Mouse (Mus musculus) stomach, postnatal 0 days (tissue): Measurements from ENCODE around the gene Srp54c. TPM values are rescaled to one million over a fixed set of nuclear protein-coding genes. Genes with fewer than 3 reads are reported as not detected.
A peak's percentile ranks its signal among the peaks of the same experiment; 100 is the strongest.

Experiments used
- ATAC-seq: fragments of 200-750 bp; cut with Nextera tagmentation; 2 replicates; pipeline ENCODE4 v1.8.0; 2017; ENCODE audit not compliant: low FRiP score, low TSS enrichment
- DNase-seq: peaks from one replicate; pipeline ENCODE4 v3.0.0-alpha.2; 2016; ENCODE audit warnings: low spot score
- H3K27ac ChIP-seq: fragments of 300-500 bp; sonication (generic); replicated peaks from 2 replicates; pipeline ENCODE4 v1.5.1; 2014; ENCODE audit warnings: mild to moderate bottlenecking, control low read depth
- H3K27me3 ChIP-seq: fragments of 300-500 bp; sonication (generic); 2 replicates; pipeline ENCODE4 v1.6.1; 2014; ENCODE audit warnings: low read length; ENCODE audit not compliant: control insufficient read depth, insufficient read depth
- H3K36me3 ChIP-seq: fragments of 300-500 bp; sonication (generic); 2 replicates; pipeline ENCODE4 v1.6.1; 2014; ENCODE audit warnings: low read length, mixed read lengths; ENCODE audit not compliant: control insufficient read depth, insufficient read depth
- H3K4me1 ChIP-seq: fragments of 300-500 bp; sonication (generic); replicated peaks from 2 replicates; pipeline ENCODE4 v1.6.1; 2014; ENCODE audit warnings: antibody characterized with exemption; ENCODE audit not compliant: control insufficient read depth, insufficient read depth
- H3K4me2 ChIP-seq: fragments of 300-500 bp; sonication (generic); replicated peaks from 2 replicates; pipeline ENCODE4 v1.6.1; 2014; ENCODE audit warnings: low read depth, mild to moderate bottlenecking, control low read depth, moderate library complexity
- H3K4me3 ChIP-seq: fragments of 300-500 bp; sonication (generic); 2 replicates; pipeline ENCODE4 v1.5.1; 2014; ENCODE audit warnings: low read depth, low read length, control low read depth
- H3K9ac ChIP-seq: fragments of 300-500 bp; sonication (generic); 2 replicates; pipeline ENCODE4 v1.6.1; 2014; ENCODE audit warnings: mild to moderate bottlenecking, low read length, control low read depth, mixed read lengths
- H3K9me3 ChIP-seq: fragments of 300-500 bp; sonication (generic); 2 replicates; pipeline ENCODE4 v1.6.1; 2016; ENCODE audit warnings: low read length; ENCODE audit not compliant: control insufficient read depth
- CTCF ChIP-seq: IDR thresholded peaks from 2 replicates; pipeline ENCODE4 v1.5.1; 2016; ENCODE audit warnings: antibody characterized with exemption, low read depth, mild to moderate bottlenecking, moderate library complexity
- EP300 ChIP-seq: optimal IDR thresholded peaks from 2 replicates; pipeline ENCODE3; 2016; ENCODE audit warnings: antibody characterized with exemption
- WGBS: fragments of 180-500 bp; shearing (Covaris S2); extraction: QIAGEN DNeasy Blood & Tissue Kit; methylation state at CpG from one replicate; pipeline ENCODE4 v1.1.7; 2014; 5-methylcytosine and 5-hydroxymethylcytosine counted together
- polyA plus RNA-seq: library from polyadenylated mRNA; unstranded; fragments of >200 nt; fragmentation: Nextera tagmentation; extraction: Ambion mirVana; gene quantifications from 2 replicates; pipeline ENCODE4 v1.2.1, GENCODE M21; 2015

Gene Srp54c
- polyA plus RNA-seq, 1 experiment from 2014 or later: 61.4 TPM

DNA sequence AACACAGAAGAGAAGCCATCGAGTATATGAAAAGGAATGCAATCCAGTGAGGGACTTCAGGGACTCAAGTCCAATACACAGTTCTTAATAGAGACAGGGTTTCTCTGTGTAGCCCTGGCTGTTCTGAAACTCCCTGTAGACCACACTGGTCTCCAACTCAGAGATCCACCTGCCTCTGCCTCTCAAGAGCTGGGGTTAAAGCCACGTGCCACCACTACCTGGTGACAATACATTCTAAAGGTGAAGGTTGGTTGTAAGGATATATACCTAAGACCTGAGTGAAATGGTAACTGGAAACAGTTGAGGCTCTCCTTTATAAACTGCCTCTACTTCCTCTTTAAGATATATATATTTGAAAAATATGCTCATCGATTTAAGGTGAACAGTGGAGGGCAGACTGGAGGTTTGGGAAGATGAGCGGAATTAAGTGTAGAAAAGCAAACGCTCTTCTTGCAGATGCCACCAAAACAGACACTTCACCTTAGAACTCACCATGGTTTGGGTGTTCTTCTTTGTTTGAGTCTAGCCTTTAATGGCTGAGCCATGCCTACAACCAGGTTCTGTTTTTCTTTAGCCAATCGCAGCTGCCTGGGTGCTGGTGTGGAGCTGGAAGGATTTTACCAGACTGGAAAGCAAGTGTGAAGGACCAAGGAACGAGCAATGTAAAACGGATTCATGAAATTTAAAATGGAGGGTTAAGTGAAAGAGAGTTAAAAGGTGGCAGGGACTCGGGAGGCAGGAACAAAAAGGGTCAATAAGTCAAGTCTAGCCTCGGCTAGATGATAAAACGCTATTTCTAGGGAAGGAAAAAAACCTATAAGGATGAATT is 71.7 kb downstream of the Srp54c start:
- no peak for ATAC-seq

DNA sequence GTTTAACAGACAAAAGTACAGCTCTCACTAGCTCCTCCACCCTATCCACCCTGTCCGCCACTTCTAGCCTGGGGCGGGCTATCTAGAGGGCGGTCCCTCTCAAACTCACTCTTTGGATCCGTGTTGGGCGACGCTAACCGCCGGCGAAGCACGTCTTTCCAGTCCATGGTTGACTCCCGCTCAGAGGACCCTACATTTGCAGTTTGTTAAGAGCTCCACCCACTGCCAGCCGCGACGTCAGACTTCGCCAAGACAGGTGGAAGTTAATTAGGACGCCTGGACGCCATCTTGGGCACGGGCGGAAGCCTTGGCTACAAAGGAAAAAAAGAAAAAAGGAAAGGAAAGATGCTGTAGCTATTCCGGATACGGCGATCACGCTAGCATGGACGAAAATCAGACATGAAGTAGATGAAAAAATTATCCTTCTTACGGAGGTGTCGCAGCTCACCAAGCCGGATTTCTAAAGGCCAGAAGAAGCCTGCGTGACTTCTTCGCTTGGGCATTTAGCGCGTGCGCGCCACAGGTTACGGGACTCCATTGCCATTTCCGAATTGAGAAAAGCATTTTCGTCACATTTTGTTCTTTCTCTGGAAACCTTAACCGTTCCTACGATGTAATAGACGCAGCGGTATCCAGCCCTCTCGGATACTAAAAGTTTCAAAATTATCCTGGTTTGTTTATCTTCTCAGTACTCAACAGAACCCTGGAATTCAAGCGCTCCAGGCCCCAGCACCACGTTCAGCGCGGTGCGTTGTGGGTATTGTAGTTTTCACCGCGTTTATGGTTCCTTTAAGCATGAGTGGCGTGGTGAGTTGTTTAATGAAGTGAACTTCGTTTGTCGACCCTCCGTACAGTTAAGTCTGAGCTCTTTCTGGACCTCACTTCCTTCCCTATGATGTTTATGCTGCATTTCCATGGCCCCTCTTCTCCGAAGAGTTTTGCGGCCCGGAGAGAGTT is 72.8 kb downstream of the Srp54c start, which contains the start of gene Ppp2r3c:
Gene Ppp2r3c (minus strand): TSS at position 514 of the 957 bp plus-strand sequence.
- TF ChIP-seq EP300 (no peak), CTCF (no peak)

More for the DNA sequence above, 71.7 kb downstream of the Srp54c start:
- Histone ChIP-seq H3K27ac (peak overlapping the region; percentile 93), H3K36me3 (peaks cover 7% of the 10 kb centered on the region; the same call in 1 of the 2 replicates), H3K4me2 (peak overlapping the region; percentile 69), H3K9me3 (no peaks in the 10 kb centered on the region), H3K4me1 (no peaks in the 10 kb centered on the region), H3K4me3 (peak overlapping the region; percentile 68), H3K9ac (peak overlapping the region; percentile 75), H3K27me3 (no peaks in the 10 kb centered on the region)
- no peak for DNase-seq
- WGBS: 36% methylated on average over 11 of the region's 11 CpGs
- TF ChIP-seq CTCF (no peak), EP300 (no peak)

DNA sequence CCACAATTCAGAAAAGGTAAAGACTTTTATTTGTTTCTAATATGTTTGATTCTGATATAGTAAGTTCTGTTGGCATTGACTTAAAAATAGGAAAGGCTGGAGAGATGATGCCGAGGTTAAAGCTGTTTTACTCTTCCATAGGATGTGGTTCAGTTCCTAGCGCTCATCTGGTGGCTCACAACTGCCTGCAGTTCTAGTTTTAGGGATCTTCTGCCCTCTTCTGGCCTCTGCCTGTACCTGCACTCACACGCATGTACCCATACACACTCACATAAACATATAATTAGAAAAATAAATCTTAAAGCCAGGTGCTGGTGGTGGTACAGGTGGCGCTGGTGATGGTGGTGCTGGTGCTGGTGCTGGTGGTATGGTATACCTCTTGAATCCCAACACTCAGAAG is 76.4 kb downstream of the Srp54c start:
- H3K27ac ChIP-seq: no peak overlapping the region
- H3K36me3 ChIP-seq: no peaks in the 10 kb centered on the region
- H3K4me3 ChIP-seq: no peak overlapping the region
- TF ChIP-seq CTCF: 0 out of 2 replicates have a peak, but pooled peaks have one; percentile 16
- no peak for TF ChIP-seq EP300
- H3K9me3 ChIP-seq: no peaks in the 10 kb centered on the region
- no peak overlapping the region for H3K9ac ChIP-seq
- WGBS: 99% methylated on average over 4 of the region's 4 CpGs
- DNase-seq (no peak), ATAC-seq (no peak)
- no peak overlapping the region for H3K4me2 ChIP-seq
- H3K27me3 ChIP-seq: no peaks in the 10 kb centered on the region
- H3K4me1 ChIP-seq: no peaks in the 10 kb centered on the region

More for the DNA sequence above, 72.8 kb downstream of the Srp54c start, which contains the start of gene Ppp2r3c:
- H3K4me1 ChIP-seq: no peaks in the 10 kb centered on the region
- H3K9me3 ChIP-seq: no peaks in the 10 kb centered on the region
- WGBS: under 1% methylated on average over 55 of the region's 55 CpGs
- DNase-seq: peak; percentile 94
- H3K27me3 ChIP-seq: no peaks in the 10 kb centered on the region
- ATAC-seq: peak; percentile 92
- H3K27ac ChIP-seq: peak within 1 kb of the TSS; percentile 93
- H3K4me2 ChIP-seq: peak within 1 kb of the TSS; percentile 69
- peak within 1 kb of the TSS; percentile 75 for H3K9ac ChIP-seq
- peak within 1 kb of the TSS; percentile 68 for H3K4me3 ChIP-seq
- peaks cover 4% of the 10 kb centered on the region; the same call in 1 of the 2 replicates for H3K36me3 ChIP-seq

DNA sequence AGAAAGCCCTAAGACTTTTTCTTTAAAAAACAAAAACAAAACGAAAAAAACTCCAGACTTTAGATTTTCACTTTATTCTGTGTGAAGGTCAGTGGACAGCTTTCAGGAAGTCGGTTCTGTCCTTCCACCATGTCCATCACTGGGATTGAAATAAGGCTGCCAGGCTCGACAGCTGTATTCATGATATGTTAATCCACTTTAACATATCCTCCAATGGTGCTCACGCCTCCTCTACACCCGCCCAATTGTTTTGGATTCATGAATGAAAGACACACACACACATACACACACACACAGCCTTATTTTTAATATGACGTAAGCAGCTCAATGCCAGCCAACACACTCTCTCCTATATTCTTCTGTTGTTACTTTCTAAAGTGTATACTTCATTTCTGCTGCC is 77.6 kb downstream of the Srp54c start:
- Histone ChIP-seq H3K4me1 (no peaks in the 10 kb centered on the region), H3K4me2 (no peak overlapping the region), H3K27ac (no peak overlapping the region), H3K9me3 (no peaks in the 10 kb centered on the region), H3K9ac (no peak overlapping the region), H3K36me3 (no peaks in the 10 kb centered on the region), H3K4me3 (no peak overlapping the region), H3K27me3 (no peaks in the 10 kb centered on the region)
- DNase-seq: no peak
- TF ChIP-seq EP300 (no peak), CTCF (no peak)
- no peak for ATAC-seq
- 80% methylated on average over 6 of the region's 6 CpGs for whole genome bisulfite sequencing

DNA sequence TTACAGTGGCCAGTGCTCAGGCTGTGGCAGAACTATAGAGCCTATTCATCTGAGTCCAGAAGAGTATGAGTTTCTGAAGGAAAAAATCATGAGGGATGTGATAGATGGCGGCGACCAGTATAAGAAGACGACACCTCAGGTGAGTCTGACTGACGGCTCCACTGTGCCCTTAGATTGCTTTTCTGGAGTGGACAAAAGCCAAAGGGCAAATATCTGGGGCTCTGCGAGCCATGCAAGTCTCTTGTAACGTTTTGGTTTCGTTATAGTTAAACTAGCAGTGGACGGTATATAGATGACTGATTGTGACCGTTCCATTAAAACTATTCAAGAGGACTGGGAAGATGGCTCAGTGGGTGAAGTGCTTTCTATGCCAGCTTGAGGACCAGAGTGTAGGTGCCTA is 78.8 kb downstream of the Srp54c start:
- Histone ChIP-seq H3K36me3 (no peaks in the 10 kb centered on the region), H3K9ac (no peak overlapping the region), H3K4me3 (no peak overlapping the region), H3K27me3 (no peaks in the 10 kb centered on the region), H3K4me2 (no peak overlapping the region), H3K27ac (no peak overlapping the region), H3K4me1 (no peaks in the 10 kb centered on the region), H3K9me3 (no peaks in the 10 kb centered on the region)
- WGBS: 93% methylated on average over 9 of the region's 9 CpGs
- ATAC-seq (no peak), DNase-seq (no peak)
- TF ChIP-seq EP300: no peak
